Mouse (Mus musculus) heart, embryonic 15.5 days (tissue): ENCODE data around the gene Zfp652. TPM values are rescaled to one million over a fixed set of nuclear protein-coding genes. Genes with fewer than 3 reads are reported as not detected.

Source experiments
- ATAC-seq: fragments of 200-750 bp; cut with Nextera tagmentation; replicated peaks from 2 replicates; pipeline ENCODE4 v1.8.0; 2017; ENCODE audit warnings: low read depth, moderate TSS enrichment; ENCODE audit not compliant: insufficient number of reproducible peaks, insufficient read depth, low FRiP score
- H3K27ac ChIP-seq: fragments of 300-500 bp; sonication (generic); 2 replicates; pipeline ENCODE4 v1.5.1; 2015; ENCODE audit warnings: mild to moderate bottlenecking, inconsistent platforms
- H3K27me3 ChIP-seq: fragments of 300-500 bp; sonication (generic); 2 replicates; pipeline ENCODE4 v1.6.1; 2015; ENCODE audit warnings: inconsistent platforms
- H3K36me3 ChIP-seq: fragments of 300-500 bp; sonication (generic); 2 replicates; pipeline ENCODE4 v1.6.1; 2015; ENCODE audit warnings: mild to moderate bottlenecking, inconsistent platforms
- H3K4me1 ChIP-seq: fragments of 300-500 bp; sonication (generic); replicated peaks from 2 replicates; pipeline ENCODE4 v1.6.1; 2015; ENCODE audit warnings: inconsistent platforms
- H3K4me2 ChIP-seq: fragments of 300-500 bp; sonication (generic); 2 replicates; pipeline ENCODE4 v1.6.1; 2015; ENCODE audit warnings: inconsistent platforms, mild to moderate bottlenecking, moderate library complexity
- H3K4me3 ChIP-seq: fragments of 300-500 bp; sonication (generic); 2 replicates; pipeline ENCODE4 v1.5.1; 2015; ENCODE audit warnings: mild to moderate bottlenecking, inconsistent platforms
- H3K9ac ChIP-seq: fragments of 300-500 bp; sonication (generic); 2 replicates; pipeline ENCODE4 v1.6.1; 2015; ENCODE audit warnings: mild to moderate bottlenecking, inconsistent platforms
- H3K9me3 ChIP-seq: fragments of 300-500 bp; sonication (generic); replicated peaks from 2 replicates; pipeline ENCODE4 v1.6.1; 2016; ENCODE audit warnings: inconsistent platforms
- WGBS: fragments of 180-500 bp; shearing (Covaris S2); methylation state at CpG from one replicate; pipeline ENCODE4 v1.1.7; 2015; ENCODE audit warnings: mixed read lengths; 5-methylcytosine and 5-hydroxymethylcytosine counted together
- polyA plus RNA-seq: library from polyadenylated mRNA; unstranded; fragments of >200 nt; fragmentation: Nextera tagmentation; extraction: Ambion mirVana; gene quantifications from 2 replicates; pipeline ENCODE4 v1.2.1, GENCODE M21; 2015

Gene Zfp652
- polyA plus RNA-seq, 1 experiment from 2014 or later: 12.9 TPM

DNA sequence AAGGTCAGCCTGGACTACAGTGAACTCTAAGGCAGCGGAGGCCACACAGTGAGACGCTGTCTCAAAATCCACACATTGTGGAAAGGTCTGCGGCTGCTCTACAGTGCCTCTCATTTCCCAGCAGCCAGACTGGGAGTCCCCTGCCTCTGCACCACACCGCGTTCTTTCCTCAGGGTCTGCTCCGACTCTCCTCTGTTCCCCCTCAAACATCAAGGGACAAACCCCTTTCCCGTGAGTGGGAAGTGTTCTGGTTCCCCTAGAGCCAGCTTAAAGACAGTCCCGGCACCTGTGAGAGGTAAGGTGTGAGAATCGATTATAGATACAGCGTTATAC is 129.0 kb downstream of the Zfp652 start:
- H3K36me3 ChIP-seq: no peaks in the 10 kb centered on the region
- H3K4me2 ChIP-seq: peak overlapping the region; percentile 47
- no peaks in the 10 kb centered on the region for H3K9me3 ChIP-seq
- no peak for ATAC-seq
- WGBS: 48% methylated on average over 10 of the region's 10 CpGs
- H3K27ac ChIP-seq: peak overlapping the region; percentile 80
- peaks cover 17% of the 10 kb centered on the region for H3K4me1 ChIP-seq
- peak overlapping the region; percentile 47 for H3K9ac ChIP-seq
- H3K4me3 ChIP-seq: peak overlapping the region; percentile 46
- 0 out of 2 replicates have a peak, but pooled peaks cover 7% of the 10 kb centered on the region for H3K27me3 ChIP-seq

DNA sequence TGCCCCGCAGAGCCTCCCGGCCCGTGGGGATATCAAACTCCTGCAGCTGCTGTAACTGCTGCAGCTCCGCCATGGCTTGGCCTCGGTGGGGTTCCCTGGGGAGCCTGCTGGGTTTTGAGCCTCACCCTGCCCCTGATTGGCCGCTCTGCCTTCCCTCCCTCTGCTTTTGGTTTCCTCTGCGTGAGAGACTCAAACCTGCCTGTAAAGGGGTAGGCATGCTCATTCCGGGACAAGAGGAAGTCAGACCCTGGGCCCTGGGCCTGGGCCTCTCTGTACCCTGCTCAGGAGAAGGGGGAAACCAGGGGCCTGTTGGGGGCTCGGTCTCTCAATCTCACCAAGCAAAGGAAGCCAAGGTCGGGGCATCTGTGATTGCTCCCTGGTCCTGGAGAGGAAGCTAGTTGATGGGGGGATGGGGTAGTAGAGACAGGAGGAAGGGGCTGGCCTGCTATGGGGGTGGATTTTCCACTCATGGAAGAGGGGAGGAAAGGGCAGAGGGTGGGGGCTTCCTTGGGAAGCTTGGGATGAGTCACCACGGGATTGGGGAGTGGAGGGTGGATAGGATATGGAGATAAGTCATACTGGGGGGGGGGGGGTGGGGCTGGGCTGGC is 129.7 kb downstream of the Zfp652 start, which contains the start of gene Abi3:
Gene Abi3 (minus strand): TSS at position 403 of the 608 bp plus-strand sequence.
- H3K27me3 ChIP-seq: 0 out of 2 replicates have a peak, but pooled peaks cover 7% of the 10 kb centered on the region
- H3K4me3 ChIP-seq: peak within 1 kb of the TSS; percentile 46
- no peaks in the 10 kb centered on the region for H3K36me3 ChIP-seq
- H3K9me3 ChIP-seq: no peaks in the 10 kb centered on the region
- H3K4me1 ChIP-seq: peaks cover 10% of the 10 kb centered on the region
- peak; percentile 84 for ATAC-seq
- 15% methylated on average over 11 of the region's 11 CpGs for WGBS
- peak within 1 kb of the TSS; percentile 47 for H3K4me2 ChIP-seq
- peak within 1 kb of the TSS; percentile 80 for H3K27ac ChIP-seq
- peak within 1 kb of the TSS; percentile 47 for H3K9ac ChIP-seq

DNA sequence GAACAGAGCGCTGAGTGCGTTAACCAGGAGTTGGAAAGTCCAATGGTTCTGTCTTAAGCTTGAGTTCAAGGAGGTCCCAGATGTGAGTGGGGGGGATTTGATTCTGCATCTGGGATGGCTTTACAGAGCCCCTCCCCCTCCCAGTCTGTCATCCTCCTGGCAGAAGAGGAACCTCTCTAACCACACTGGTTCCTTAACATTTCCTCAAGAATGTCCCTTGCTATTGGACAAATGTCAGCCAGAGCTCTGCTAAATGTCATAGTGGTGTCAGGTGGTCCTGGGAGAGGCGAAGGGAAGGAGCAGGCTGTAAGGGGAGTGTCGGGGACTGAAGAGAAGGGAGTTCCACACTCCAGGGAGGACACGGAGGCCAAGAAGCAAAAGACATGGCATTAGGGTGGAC is 130.5 kb downstream of the Zfp652 start:
- H3K36me3 ChIP-seq: no peaks in the 10 kb centered on the region
- H3K4me3 ChIP-seq: peak overlapping the region; percentile 46
- 0 out of 2 replicates have a peak, but pooled peaks cover 7% of the 10 kb centered on the region for H3K27me3 ChIP-seq
- peak overlapping the region; percentile 80 for H3K27ac ChIP-seq
- 0 out of 2 replicates have a peak, but pooled peaks have one; percentile 25 for ATAC-seq
- H3K4me2 ChIP-seq: peak overlapping the region; percentile 47
- H3K4me1 ChIP-seq: peaks cover 2% of the 10 kb centered on the region; the same call in 1 of the 2 replicates
- no peak overlapping the region for H3K9ac ChIP-seq
- 45% methylated on average over 5 of the region's 5 CpGs for WGBS
- H3K9me3 ChIP-seq: no peaks in the 10 kb centered on the region

DNA sequence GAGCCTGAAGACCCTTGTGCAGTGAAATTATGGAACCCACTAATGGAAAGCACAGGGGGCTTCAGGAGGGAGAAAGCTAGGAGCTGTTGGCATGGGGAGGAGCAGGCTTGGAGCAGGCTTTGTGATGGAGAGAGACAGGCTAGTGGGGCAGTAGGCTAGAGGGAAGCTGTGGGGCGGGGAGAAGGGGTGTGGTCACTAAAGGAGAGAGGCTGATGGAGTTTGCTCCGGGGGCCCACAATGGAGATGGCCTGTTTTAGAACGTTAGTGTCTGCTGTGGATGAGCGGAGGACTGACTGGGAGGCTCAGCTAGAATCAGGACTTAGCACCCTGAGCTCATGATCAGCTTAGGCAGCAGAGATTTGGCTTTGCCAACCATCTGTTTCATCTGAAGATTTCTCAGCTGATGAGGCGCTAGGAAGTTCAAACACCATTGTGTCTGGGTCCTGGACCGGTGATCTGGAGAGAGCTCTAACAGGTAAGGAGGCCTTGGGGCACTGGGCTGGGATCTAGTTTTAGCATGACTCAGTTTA is 131.0 kb downstream of the Zfp652 start:
- WGBS: 45% methylated on average over 6 of the region's 6 CpGs
- Histone ChIP-seq H3K4me2 (peak overlapping the region; percentile 47), H3K4me3 (peak overlapping the region; percentile 32), H3K36me3 (no peaks in the 10 kb centered on the region), H3K9ac (no peak overlapping the region), H3K27me3 (0 out of 2 replicates have a peak, but pooled peaks cover 7% of the 10 kb centered on the region), H3K9me3 (no peaks in the 10 kb centered on the region), H3K4me1 (no peaks in the 10 kb centered on the region; the same call in 1 of the 2 replicates), H3K27ac (peak overlapping the region; percentile 80)
- no peak for ATAC-seq

DNA sequence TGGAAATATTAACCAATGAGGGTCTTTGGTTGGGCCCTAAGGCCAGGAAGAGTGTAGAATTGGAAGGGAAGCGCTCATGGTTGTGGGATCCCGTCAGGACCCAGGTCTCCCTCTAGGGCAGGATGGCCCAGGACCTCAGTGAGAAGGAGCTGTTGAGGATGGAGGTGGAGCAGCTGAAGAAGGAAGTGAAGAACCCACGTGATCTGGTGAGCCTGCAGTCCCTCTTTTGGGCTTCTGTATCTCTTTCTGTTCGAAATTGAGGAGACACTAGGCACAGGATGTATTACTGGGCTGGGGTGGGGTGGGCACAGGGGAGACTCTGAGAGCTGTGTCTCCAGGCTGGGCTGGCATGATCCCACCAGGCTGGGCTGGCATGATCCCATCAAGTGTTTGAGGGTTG is 132.5 kb downstream of the Zfp652 start:
- no peak for ATAC-seq
- peak overlapping the region; percentile 47 for H3K4me2 ChIP-seq
- WGBS: 71% methylated on average over 4 of the region's 4 CpGs

DNA sequence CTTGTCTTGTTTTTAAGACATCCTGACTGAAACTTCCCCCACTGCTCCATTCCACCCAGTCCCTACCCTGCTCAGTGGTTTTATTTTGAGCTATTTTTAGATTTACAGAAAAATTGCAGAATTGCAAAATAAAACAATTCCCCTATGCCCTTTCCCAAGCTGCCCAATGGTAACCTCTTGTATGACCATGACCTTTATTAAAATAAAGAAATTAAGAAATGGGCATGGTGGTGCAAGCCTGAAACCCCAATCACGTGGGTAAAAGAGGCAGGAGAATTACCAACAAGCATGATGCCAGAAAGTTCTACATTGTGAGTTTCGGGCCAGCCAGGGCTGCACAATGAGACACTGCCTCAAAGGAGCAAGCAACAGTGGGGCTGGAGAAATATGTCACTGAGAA is 138.4 kb downstream of the Zfp652 start:
- H3K4me2 ChIP-seq: no peak overlapping the region
- 73% methylated on average over 2 of the region's 2 CpGs for WGBS
- no peaks in the 10 kb centered on the region for H3K4me1 ChIP-seq
- no peak overlapping the region for H3K9ac ChIP-seq
- no peaks in the 10 kb centered on the region for H3K36me3 ChIP-seq
- no peak overlapping the region for H3K4me3 ChIP-seq
- H3K27ac ChIP-seq: no peak overlapping the region
- H3K27me3 ChIP-seq: no peaks in the 10 kb centered on the region
- ATAC-seq: no peak
- no peaks in the 10 kb centered on the region for H3K9me3 ChIP-seq

More for the DNA sequence above, 132.5 kb downstream of the Zfp652 start:
- H3K36me3 ChIP-seq: no peaks in the 10 kb centered on the region
- no peaks in the 10 kb centered on the region for H3K9me3 ChIP-seq
- H3K27me3 ChIP-seq: 0 out of 2 replicates have a peak, but pooled peaks cover 7% of the 10 kb centered on the region
- no peaks in the 10 kb centered on the region for H3K4me1 ChIP-seq
- no peak overlapping the region for H3K9ac ChIP-seq
- H3K27ac ChIP-seq: no peak overlapping the region
- H3K4me3 ChIP-seq: no peak overlapping the region

DNA sequence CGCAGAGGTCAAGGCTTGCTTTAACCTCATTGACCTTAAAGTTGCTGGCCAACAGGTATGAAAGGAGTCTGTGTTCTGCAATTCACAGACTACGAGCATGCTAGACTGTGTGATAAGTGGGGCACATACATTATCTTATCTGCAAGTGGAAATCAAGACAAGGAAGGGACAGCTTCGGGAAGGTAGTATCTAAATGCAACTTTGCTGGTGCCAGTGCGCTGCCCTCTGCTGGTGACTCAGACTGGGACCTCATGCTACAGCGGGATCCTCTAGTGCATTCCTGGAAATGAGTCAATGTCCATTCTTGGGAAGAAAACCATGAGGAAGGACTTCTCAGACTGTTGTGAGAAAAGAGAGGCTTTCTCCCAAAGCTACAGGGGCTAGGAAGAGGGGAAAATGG is 141.2 kb downstream of the Zfp652 start:
- H3K36me3 ChIP-seq: no peaks in the 10 kb centered on the region
- H3K27ac ChIP-seq: no peak overlapping the region
- no peaks in the 10 kb centered on the region for H3K9me3 ChIP-seq
- no peaks in the 10 kb centered on the region for H3K27me3 ChIP-seq
- H3K4me1 ChIP-seq: 0 out of 2 replicates have a peak, but pooled peaks cover 7% of the 10 kb centered on the region
- H3K4me2 ChIP-seq: no peak overlapping the region
- H3K9ac ChIP-seq: no peak overlapping the region
- no peak overlapping the region for H3K4me3 ChIP-seq
- ATAC-seq: no peak
- 43% methylated on average over 5 of the region's 5 CpGs for WGBS

DNA sequence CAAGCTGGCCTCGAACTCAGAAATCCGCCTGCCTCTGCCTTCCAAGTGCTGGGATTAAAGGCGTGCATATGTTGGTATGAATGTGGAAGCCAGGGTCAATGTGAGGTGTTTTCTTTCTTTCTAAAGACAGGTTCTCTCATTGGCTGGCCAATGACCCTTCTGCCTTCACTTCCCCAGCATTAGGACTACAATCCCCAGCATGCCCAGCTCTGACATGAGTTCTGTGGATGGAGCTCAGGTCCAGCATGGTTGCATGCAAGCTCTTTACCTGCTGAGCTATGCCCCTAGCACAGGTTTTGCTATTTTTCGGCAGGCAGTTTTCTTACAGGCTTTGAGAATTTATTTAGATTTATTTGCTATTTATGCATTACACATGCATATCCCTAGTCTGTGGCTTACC is 144.8 kb downstream of the Zfp652 start:
- Histone ChIP-seq H3K27me3 (no peaks in the 10 kb centered on the region), H3K4me2 (0 out of 2 replicates have a peak overlapping the region, but pooled peaks have one; percentile 85), H3K4me3 (no peak overlapping the region), H3K4me1 (peaks cover 13% of the 10 kb centered on the region), H3K36me3 (no peaks in the 10 kb centered on the region), H3K9ac (no peak overlapping the region), H3K27ac (no peak overlapping the region), H3K9me3 (no peaks in the 10 kb centered on the region)
- no peak for ATAC-seq
- WGBS: 72% methylated on average over 4 of the region's 4 CpGs

DNA sequence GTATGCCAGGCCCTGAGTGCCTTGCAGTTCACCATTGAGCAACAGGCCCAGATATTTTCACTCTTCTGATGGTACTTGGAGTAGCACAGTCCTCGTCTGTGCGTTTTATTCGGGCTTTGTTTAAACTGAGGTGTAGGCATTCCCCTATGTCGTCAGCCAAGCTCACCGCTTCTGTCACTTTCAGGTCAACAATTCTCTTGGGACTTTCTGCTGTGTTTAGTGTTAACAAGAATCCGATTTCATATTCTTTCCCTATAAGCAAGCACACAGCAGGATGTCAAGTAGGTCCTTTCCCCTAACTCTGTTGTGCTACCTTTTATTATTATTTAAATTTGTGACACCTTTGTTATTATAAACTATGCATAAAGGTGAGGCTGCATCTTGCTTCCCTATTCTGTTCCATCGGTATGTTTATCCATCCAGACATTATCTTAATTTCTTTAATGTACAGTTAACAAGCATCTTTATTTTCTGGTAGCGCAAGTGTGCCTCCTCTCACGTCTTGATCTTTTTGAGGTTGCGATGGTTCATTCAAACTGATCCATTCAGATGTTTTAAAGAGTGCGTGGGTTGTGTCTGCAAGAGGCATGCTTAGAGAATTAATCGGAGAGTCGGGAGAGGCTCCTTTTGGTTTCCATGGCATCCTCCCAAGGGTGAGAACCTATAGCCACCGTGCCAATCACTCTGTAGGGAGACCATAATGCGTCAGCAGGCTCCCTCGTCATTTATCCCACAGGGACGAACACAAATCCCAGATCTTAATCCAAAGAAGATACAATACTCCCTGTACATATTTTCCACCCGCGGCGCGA is 145.4 kb downstream of the Zfp652 start:
- no peak for ATAC-seq
- WGBS: 20% methylated on average over 21 of the region's 21 CpGs

DNA sequence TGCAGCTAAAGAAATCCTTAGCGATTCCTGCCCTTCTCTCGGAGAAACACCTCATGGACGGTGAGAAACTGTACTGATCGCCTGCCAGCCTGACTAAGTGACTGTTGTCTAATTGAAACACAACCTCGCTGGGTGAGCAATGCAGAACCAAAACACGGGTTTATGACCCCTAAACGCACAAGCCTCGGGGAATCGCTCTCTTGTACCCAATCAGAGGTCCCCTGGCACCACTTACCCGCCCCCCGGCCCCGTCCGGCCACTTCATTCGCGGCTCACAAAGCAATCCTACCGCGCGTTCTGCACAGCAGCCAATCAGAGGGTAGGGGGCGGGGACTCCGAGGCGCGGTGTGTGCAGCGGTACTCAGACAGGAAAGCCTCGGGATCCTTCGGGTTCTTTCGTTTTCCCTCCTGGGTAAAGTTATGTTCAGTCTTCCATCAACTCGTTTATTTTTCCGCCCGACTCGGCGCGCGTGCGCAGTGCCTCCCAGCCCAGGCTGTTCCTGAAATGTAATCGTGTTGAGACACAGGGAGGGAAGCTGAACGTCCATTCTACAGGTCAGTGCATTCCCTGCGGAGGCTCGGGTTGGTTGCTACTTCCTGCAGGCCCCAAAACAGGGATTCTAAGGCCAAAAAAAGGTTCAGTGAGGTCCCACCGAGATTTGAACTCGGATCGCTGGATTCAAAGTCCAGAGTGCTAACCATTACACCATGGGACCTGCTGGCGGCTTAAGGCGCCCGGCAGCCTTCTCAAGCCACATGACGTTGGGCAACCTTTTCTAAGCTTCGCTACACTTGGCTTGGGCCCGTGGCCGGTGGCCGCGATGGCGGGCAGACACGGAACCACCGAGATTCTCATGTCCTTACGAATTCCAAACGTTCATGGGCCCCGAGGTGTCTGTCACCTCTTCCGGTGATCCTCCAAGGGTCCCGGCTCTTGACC is 146.3 kb downstream of the Zfp652 start:
- H3K9ac ChIP-seq: peak overlapping the region; percentile 64
- peaks cover 13% of the 10 kb centered on the region for H3K4me1 ChIP-seq
- no peaks in the 10 kb centered on the region for H3K9me3 ChIP-seq
- ATAC-seq: peak; percentile 98
- H3K4me2 ChIP-seq: peak overlapping the region; percentile 85
- H3K27me3 ChIP-seq: no peaks in the 10 kb centered on the region
- WGBS: under 1% methylated on average over 58 of the region's 58 CpGs
- H3K27ac ChIP-seq: peak overlapping the region; percentile 89
- H3K36me3 ChIP-seq: no peaks in the 10 kb centered on the region
- peak overlapping the region; percentile 79 for H3K4me3 ChIP-seq

More for the DNA sequence above, 145.4 kb downstream of the Zfp652 start:
- peak overlapping the region; percentile 79 for H3K4me3 ChIP-seq
- no peaks in the 10 kb centered on the region for H3K27me3 ChIP-seq
- H3K27ac ChIP-seq: peak overlapping the region; percentile 89
- no peaks in the 10 kb centered on the region for H3K9me3 ChIP-seq
- H3K9ac ChIP-seq: peak overlapping the region; percentile 61
- peak overlapping the region; percentile 85 for H3K4me2 ChIP-seq
- peaks cover 13% of the 10 kb centered on the region for H3K4me1 ChIP-seq
- H3K36me3 ChIP-seq: no peaks in the 10 kb centered on the region
